Mouse (Mus musculus) ES-E14 (cell line): ENCODE data around the gene Rplp1. TPM values are rescaled to one million over a fixed set of nuclear protein-coding genes. Genes with fewer than 3 reads are reported as not detected.

Experiments used
- DNase-seq: peaks from one replicate; pipeline ENCODE4 v3.0.0-alpha.2; 2013; ENCODE audit warnings: low read depth, low spot score
- H3K27ac ChIP-seq: 2 replicates; pipeline ENCODE4 v1.5.1; 2012; ENCODE audit warnings: low read depth, mild to moderate bottlenecking, low read length, moderate library complexity, mixed read lengths; ENCODE audit not compliant: poor library complexity, insufficient read depth, severe bottlenecking
- H3K36me3 ChIP-seq: 2 replicates; pipeline ENCODE4 v1.6.1; 2012; ENCODE audit warnings: mild to moderate bottlenecking, low read length, moderate library complexity, mixed read lengths; ENCODE audit not compliant: control insufficient read depth, poor library complexity, insufficient read depth, severe bottlenecking
- H3K4me1 ChIP-seq, 2 experiments: fragments of 150-350 bp in 1 of 2; sonication (generic) in 1 of 2; 2 replicates each; pipeline ENCODE4 v1.6.1; 2012; ENCODE audit warnings: low read length in 2 of 2, mild to moderate bottlenecking in 1 of 2, mixed read lengths in 1 of 2; ENCODE audit not compliant: control insufficient read depth in 2 of 2, insufficient read depth in 2 of 2, poor library complexity in 1 of 2
- H3K4me3 ChIP-seq, 2 experiments: fragments of 150-350 bp in 1 of 2; sonication (generic) in 1 of 2; 2 replicates each; pipeline ENCODE4 v1.5.1; 2012; ENCODE audit warnings: low read length in 2 of 2, low read depth in 1 of 2, mild to moderate bottlenecking in 1 of 2, mixed read lengths in 1 of 2; ENCODE audit not compliant: insufficient read depth in 1 of 2, poor library complexity in 1 of 2, severe bottlenecking in 1 of 2
- H3K9ac ChIP-seq: 2 replicates; pipeline ENCODE4 v1.6.1; 2012; ENCODE audit warnings: low read depth, mild to moderate bottlenecking, low read length, mixed read lengths; ENCODE audit not compliant: poor library complexity, insufficient read depth, severe bottlenecking
- H3K9me3 ChIP-seq: fragments of 150-350 bp; sonication (generic); 2 replicates; pipeline ENCODE4 v1.6.1; 2012; ENCODE audit warnings: low read depth, mild to moderate bottlenecking, low read length; ENCODE audit not compliant: control insufficient read depth, insufficient read depth
- CHD2 ChIP-seq: IDR thresholded peaks from 2 replicates; pipeline ENCODE4 v1.6.1; 2014; ENCODE audit warnings: mild to moderate bottlenecking, low read depth, low read length, inconsistent platforms
- HCFC1 ChIP-seq: IDR thresholded peaks from 2 replicates; pipeline ENCODE4 v1.6.1; 2012; ENCODE audit warnings: low read length, inconsistent platforms, borderline replicate concordance; ENCODE audit not compliant: insufficient read depth
- MAFK ChIP-seq: IDR thresholded peaks from 2 replicates; pipeline ENCODE4 v1.6.1; 2014; ENCODE audit warnings: mild to moderate bottlenecking, low read depth, low read length, inconsistent platforms; ENCODE audit not compliant: insufficient read depth
- ZC3H11A ChIP-seq: IDR thresholded peaks from 2 replicates; pipeline ENCODE4 v1.6.1; 2012; ENCODE audit warnings: low read depth, mild to moderate bottlenecking, inconsistent platforms, low read length, borderline replicate concordance
- ZNF384 ChIP-seq: IDR thresholded peaks from 2 replicates; pipeline ENCODE4 v1.6.1; 2012; ENCODE audit warnings: low read depth, low read length, inconsistent platforms
- in situ Hi-C, 2 experiments: fragments of 600-800 bp; cut with MboI; formaldehyde crosslinking; loops; one replicate each; pipeline ENCODE4 v1.15.1; 2025; ENCODE audit warnings: low sequenced_read_pairs in 2 of 2, inconsistent platforms in 1 of 2; ENCODE audit not compliant: unreplicated experiment in 2 of 2
- total RNA-seq: library from RNA; depleted of rRNA; stranded (reverse); fragments of 300-350 nt; gene quantifications from 2 replicates; pipeline ENCODE4 v1.2.3, GENCODE M21; 2012

Rplp1 gene
- total RNA-seq, 1 experiment, result 9,468 TPM

- Histone ChIP-seq H3K27ac (no peak overlapping the region), H3K36me3 (no peaks in the 10 kb centered on the region), H3K9ac (no peak overlapping the region), H3K4me1 (no peaks in the 10 kb centered on the region), H3K4me3 (no peak overlapping the region), H3K9me3 (no peaks in the 10 kb centered on the region)
- in situ Hi-C loops, result loop anchor here in 1 of 2 experiments (25.0 kb wide), 1 partner anchor 876 kb away; no protein-coding TSS in a partner anchor
- DNase-seq, result no peak
- no peak for TF ChIP-seq ZC3H11A
- TF ChIP-seq MAFK, result no peak
- no peak for TF ChIP-seq CHD2
- no peak for TF ChIP-seq ZNF384
- TF ChIP-seq HCFC1, result no peak
Observed at GRCm38 (mm10) chr9:61887661-61888379, 26.5 kb downstream of the Rplp1 start.

- TF ChIP-seq ZC3H11A, result no peak
- TF ChIP-seq CHD2, result no peak
- TF ChIP-seq HCFC1, result no peak
- no peak for TF ChIP-seq MAFK
- no peak for TF ChIP-seq ZNF384
- no peaks in the 10 kb centered on the region for H3K9me3 ChIP-seq
- in situ Hi-C loops, result loop anchor here in 1 of 2 experiments (25.0 kb wide), 1 partner anchor 874 kb away; no protein-coding TSS in a partner anchor
- H3K4me3 ChIP-seq, result no peak overlapping the region
- H3K36me3 ChIP-seq, result no peaks in the 10 kb centered on the region
- H3K4me1 ChIP-seq, result no peaks in the 10 kb centered on the region
- H3K9ac ChIP-seq, result no peak overlapping the region
- no peak for DNase-seq
- H3K27ac ChIP-seq, result no peak overlapping the region
Observed at GRCm38 (mm10) chr9:61885964-61886363, 28.4 kb downstream of the Rplp1 start.

GRCm38 (mm10) chr9:61884936-61885335 lies 29.4 kb downstream of the Rplp1 start:
- Histone ChIP-seq H3K36me3 (no peaks in the 10 kb centered on the region), H3K4me1 (no peaks in the 10 kb centered on the region), H3K9me3 (no peaks in the 10 kb centered on the region), H3K9ac (no peak overlapping the region), H3K4me3 (no peak overlapping the region), H3K27ac (no peak overlapping the region)
- no peak for DNase-seq
- TF ChIP-seq HCFC1 (no peak), ZC3H11A (no peak), CHD2 (no peak), ZNF384 (no peak), MAFK (no peak)
- in situ Hi-C loops, result loop anchor here in 1 of 2 experiments (25.0 kb wide), 1 partner anchor 873 kb away; no protein-coding TSS in a partner anchor

DNA sequence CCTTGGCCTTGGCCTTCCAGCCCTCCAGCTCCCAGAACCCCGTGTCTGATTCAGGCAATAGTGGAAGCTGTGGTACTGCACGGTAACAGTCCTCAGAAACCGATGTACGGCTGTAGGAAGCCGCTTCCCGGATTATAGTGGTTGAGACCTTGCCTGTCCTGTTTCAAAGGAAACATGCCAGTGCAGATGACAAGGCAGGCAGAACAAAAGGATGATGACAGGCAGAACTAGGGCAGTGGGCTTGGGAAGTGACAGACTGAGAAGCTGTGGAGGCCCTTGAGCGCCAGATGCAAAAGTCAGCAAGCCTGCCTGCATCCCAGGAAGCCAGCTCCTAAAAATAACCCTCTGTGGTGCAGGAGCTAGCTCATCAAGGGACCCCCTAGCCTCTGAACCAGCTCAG lies 30.0 kb downstream of the Rplp1 start:
- DNase-seq, result no peak
- H3K36me3 ChIP-seq, result no peaks in the 10 kb centered on the region
- in situ Hi-C loops, result loop anchor here in 1 of 2 experiments (25.0 kb wide), 1 partner anchor 872 kb away; no protein-coding TSS in a partner anchor
- H3K9me3 ChIP-seq, result no peaks in the 10 kb centered on the region
- no peak overlapping the region for H3K27ac ChIP-seq
- H3K4me1 ChIP-seq, result no peaks in the 10 kb centered on the region
- no peak overlapping the region for H3K9ac ChIP-seq
- no peak overlapping the region for H3K4me3 ChIP-seq
- no peak for TF ChIP-seq ZC3H11A
- no peak for TF ChIP-seq ZNF384
- TF ChIP-seq MAFK, result no peak
- TF ChIP-seq CHD2, result no peak
- TF ChIP-seq HCFC1, result no peak
